ENCODE assay signal across 25 mouse cellular contexts in the genomic region with DNA sequence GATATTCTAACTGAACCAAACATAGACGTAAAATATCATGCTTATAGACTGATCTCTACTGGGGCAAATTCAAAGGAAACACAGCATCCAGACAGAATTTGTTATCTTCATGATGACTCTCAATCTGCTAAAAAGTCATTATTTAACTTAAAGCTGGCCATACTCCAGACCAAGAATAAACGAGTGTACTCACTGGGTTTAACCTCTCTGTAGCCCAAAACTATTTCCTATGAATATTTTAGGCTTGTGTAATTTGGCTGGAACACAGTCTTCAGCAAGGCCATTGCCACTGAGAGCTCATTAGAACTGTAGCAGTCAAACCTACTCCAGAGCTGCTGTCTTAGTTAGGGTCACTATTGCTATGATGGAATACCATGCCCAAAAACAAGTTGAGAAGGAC.
DNase-seq lines count a peak whose midpoint lies in the region; ATAC-seq and TF ChIP-seq lines count a peak whose summit lies in the region.
"Had no signal": no experiment of that assay in that cellular context is flagged by ENCODE, and none has a peak within 500 bp of the region (broad histone marks: within the 10 kb centered on the region; RNA-seq: fewer than 3 reads in every experiment).

No protein-coding gene starts in this region.

- no peak overlapping the region for H3K4me2 ChIP-seq in liver, embryonic 12.5 days
- no peak overlapping the region for H3K4me2 ChIP-seq in lung, embryonic 15.5 days
- no peak overlapping the region for H3K4me2 ChIP-seq in lung, postnatal 0 days (replicated peaks; ENCODE audit: low read depth, low read length)
- H3K4me2 ChIP-seq: embryonic facial prominence, embryonic 12.5 days; forebrain, embryonic 13.5 days had no signal

- no peak overlapping the region for H3K4me3 ChIP-seq in liver, adult 2 months (ENCODE audit: insufficient read depth, low read depth, low read length)
- no peak overlapping the region for H3K4me3 ChIP-seq in liver, embryonic 12.5 days
- no peak overlapping the region for H3K4me3 ChIP-seq in lung, embryonic 15.5 days
- no peak overlapping the region for H3K4me3 ChIP-seq in lung, postnatal 0 days (ENCODE audit: low read depth, low read length)
- H3K4me3 ChIP-seq: embryonic facial prominence, embryonic 10.5 days; embryonic facial prominence, embryonic 12.5 days; forebrain, embryonic 13.5 days had no signal

- H3K36me3 ChIP-seq in liver, adult 2 months (ENCODE audit: control insufficient read depth, insufficient read depth, low read length), result no peaks in the 10 kb centered on the region
- H3K36me3 ChIP-seq in liver, embryonic 12.5 days, result no peaks in the 10 kb centered on the region
- no peaks in the 10 kb centered on the region for H3K36me3 ChIP-seq in lung, embryonic 15.5 days
- no peaks in the 10 kb centered on the region for H3K36me3 ChIP-seq in lung, postnatal 0 days (ENCODE audit: insufficient read depth, low read length)
- H3K36me3 ChIP-seq: embryonic facial prominence, embryonic 10.5 days; embryonic facial prominence, embryonic 12.5 days; G1E had no signal

- no peak overlapping the region for H3K27ac ChIP-seq in liver, adult 2 months (replicated peaks; ENCODE audit: insufficient read depth, low read depth, low read length)
- no peak overlapping the region for H3K27ac ChIP-seq in liver, embryonic 12.5 days
- peak overlapping the region; percentile 34; the same call in 1 of the 2 replicates for H3K27ac ChIP-seq in lung, embryonic 15.5 days
- no peak overlapping the region for H3K27ac ChIP-seq in lung, postnatal 0 days (ENCODE audit: low read length)
- H3K27ac ChIP-seq: embryonic facial prominence, embryonic 10.5 days; embryonic facial prominence, embryonic 12.5 days; forebrain, embryonic 13.5 days had no signal

- no peaks in the 10 kb centered on the region for H3K9me3 ChIP-seq in liver, embryonic 12.5 days (replicated peaks)
- no peaks in the 10 kb centered on the region for H3K9me3 ChIP-seq in lung, embryonic 15.5 days
- no peaks in the 10 kb centered on the region for H3K9me3 ChIP-seq in lung, postnatal 0 days (ENCODE audit: low read length)
- H3K9me3 ChIP-seq: forebrain, embryonic 13.5 days; G1E had no signal

- no peaks in the 10 kb centered on the region for H3K27me3 ChIP-seq in liver, adult 2 months (ENCODE audit: control insufficient read depth, insufficient read depth, low read length)
- H3K27me3 ChIP-seq in liver, embryonic 12.5 days (replicated peaks), result no peaks in the 10 kb centered on the region
- H3K27me3 ChIP-seq in lung, embryonic 15.5 days, result no peaks in the 10 kb centered on the region
- H3K27me3 ChIP-seq in lung, postnatal 0 days (replicated peaks; ENCODE audit: insufficient read depth, low read length), result no peaks in the 10 kb centered on the region
- H3K27me3 ChIP-seq: CH12.LX; embryonic facial prominence, embryonic 12.5 days; forebrain, embryonic 13.5 days; Patski had no signal

- DNase-seq in heart, adult 11 months, result peak; percentile 11
- no peak for DNase-seq in heart, postnatal 4 days
- DNase-seq in liver, adult 2 months (ENCODE audit: extremely low read depth, low read depth, low spot score), result peak; percentile 6
- DNase-seq in lung, adult 18-20 months, result no peak
- peak; percentile 57 for DNase-seq in lung, postnatal 0 days (ENCODE audit: low spot score)
- DNase-seq in lung, postnatal 25 days (ENCODE audit: low spot score), result no peak
- DNase-seq: adrenal gland, adult 8-10 months; adrenal gland, postnatal 14 days; adrenal gland, postnatal 36 days; B cell, adult 2 months; cerebellum, adult 11-12 months; cerebellum, adult 2 months; cerebellum, adult 9-10 months; cerebellum, postnatal 10 days; cerebellum, postnatal 25 days had no signal

- H3K79me2 ChIP-seq in liver, adult 2 months (ENCODE audit: control insufficient read depth, insufficient read depth, low read length), result no peaks in the 10 kb centered on the region

- H3K9ac ChIP-seq in liver, adult 2 months (ENCODE audit: low read depth, low read length), result no peak overlapping the region
- no peak overlapping the region for H3K9ac ChIP-seq in liver, embryonic 12.5 days
- no peak overlapping the region for H3K9ac ChIP-seq in lung, embryonic 15.5 days
- H3K9ac ChIP-seq in lung, postnatal 0 days (replicated peaks; ENCODE audit: low read depth), result no peak overlapping the region
- H3K9ac ChIP-seq: embryonic facial prominence, embryonic 12.5 days; forebrain, embryonic 13.5 days had no signal

- no peak for ATAC-seq in liver, embryonic 12.5 days
- ATAC-seq in lung, embryonic 15.5 days (ENCODE audit: borderline replicate concordance, extremely low read depth, low FRiP score, low TSS enrichment), result no peak
- peak; percentile 28; the same call in 1 of the 2 replicates for ATAC-seq in lung, postnatal 0 days
- ATAC-seq: activated CD4-positive, CD25-positive, alpha-beta regulatory T cell, adult 4 months; CD4-positive, CD25-positive, alpha-beta regulatory T cell, adult 4 months; forebrain, embryonic 13.5 days; Patski had no signal

- no peak for TF ChIP-seq EP300 in lung, postnatal 0 days (IDR thresholded peaks at IDR 0.05)

- TF ChIP-seq CTCF in liver, adult 2 months (IDR thresholded peaks at IDR 0.05; ENCODE audit: low read depth, low read length), result no peak
- no peak for TF ChIP-seq CTCF in lung, postnatal 0 days (IDR thresholded peaks at IDR 0.05)

- H3K4me1 ChIP-seq in liver, adult 2 months (ENCODE audit: control insufficient read depth, insufficient read depth, low read length), result peaks cover 9% of the 10 kb centered on the region; the same call in 1 of the 2 replicates
- no peaks in the 10 kb centered on the region for H3K4me1 ChIP-seq in liver, embryonic 12.5 days
- peaks cover 8% of the 10 kb centered on the region; the same call in 1 of the 2 replicates for H3K4me1 ChIP-seq in lung, embryonic 15.5 days
- no peaks in the 10 kb centered on the region for H3K4me1 ChIP-seq in lung, postnatal 0 days (ENCODE audit: insufficient read depth, low read depth, low read length)
- H3K4me1 ChIP-seq: embryonic facial prominence, embryonic 12.5 days had no signal

- 53% methylated on average over 2 of the region's 2 CpGs for WGBS in liver, adult 2 months
- 46% methylated on average over 2 of the region's 2 CpGs for WGBS in liver, embryonic 12.5 days (ENCODE audit: insufficient replicate concordance)
- 21% methylated on average over 2 of the region's 2 CpGs for WGBS in lung, embryonic 15.5 days
- WGBS in lung, postnatal 0 days, result 33% methylated on average over 2 of the region's 2 CpGs

- TF ChIP-seq POLR2A in liver, adult 2 months (IDR thresholded peaks at IDR 0.05; ENCODE audit: extremely low read depth, insufficient read depth, low read length), result no peak

Comparison
In these comparisons a context has a peak if more than half of its experiments do, and no peak if none do; other contexts are left out.
1. DNase-seq: peak in heart, adult 11 months (single experiment), liver, adult 2 months (single experiment) and lung, postnatal 0 days (single experiment); none in heart, postnatal 4 days (single experiment), lung, adult 18-20 months (0 of 2) and lung, postnatal 25 days (single experiment).